Mouse (Mus musculus) heart, adult 9 months (tissue): ENCODE measurements around the gene AI182371.

Experiments
- DNase-seq, 2 experiments: peaks; one replicate each; pipeline ENCODE4 v3.0.0; 2022; ENCODE audit warnings: low spot score in 2 of 2

Gene AI182371

GRCm38 (mm10) chr2:35069124-35069523 lies 32.2 kb downstream of the AI182371 start:
- no peak for DNase-seq

- DNase-seq = no peak
These were observed 34.2 kb downstream of the AI182371 start for GRCm38 (mm10) chr2:35067117-35067516.

GRCm38 (mm10) chr2:35066525-35067082 lies 34.7 kb downstream of the AI182371 start:
- no peak for DNase-seq

- no peak for DNase-seq
These were observed 37.9 kb downstream of the AI182371 start for GRCm38 (mm10) chr2:35063333-35064030.

- DNase-seq = no peak
These were observed 40.0 kb downstream of the AI182371 start, which contains the start of gene Hc for GRCm38 (mm10) chr2:35061338-35061737. Gene Hc, minus strand, starts transcription at chr2:35061438.

- no peak for DNase-seq
These were observed 40.4 kb downstream of the AI182371 start for GRCm38 (mm10) chr2:35060897-35061296.

GRCm38 (mm10) chr2:35060256-35060655 lies 41.1 kb downstream of the AI182371 start:
- no peak for DNase-seq

- DNase-seq = no peak
These were observed 43.0 kb downstream of the AI182371 start for GRCm38 (mm10) chr2:35058325-35058724.

GRCm38 (mm10) chr2:35057243-35057642 lies 44.1 kb downstream of the AI182371 start:
- no peak for DNase-seq

GRCm38 (mm10) chr2:35048851-35049250 lies 52.5 kb downstream of the AI182371 start:
- DNase-seq = no peak

- DNase-seq = peak in 1 of 2 experiments; percentile 1
These were observed 56.4 kb downstream of the AI182371 start for GRCm38 (mm10) chr2:35044956-35045355.

- DNase-seq = no peak
These were observed 62.6 kb downstream of the AI182371 start for GRCm38 (mm10) chr2:35038580-35039375.
